Mouse (Mus musculus): ENCODE results near the gene Prkd3. TPM values are rescaled to one million over a fixed set of nuclear protein-coding genes. Genes with fewer than 3 reads are reported as not detected.

Gene Prkd3
- polyA plus RNA-seq, 1 experiment = 21.4 TPM

- TF ChIP-seq POLR2A (IDR thresholded peaks at IDR 0.05; ENCODE audit: borderline replicate concordance, extremely low read depth, insufficient read depth, insufficient read length, poor library complexity, severe bottlenecking) = no peak
- TF ChIP-seq CTCF (IDR thresholded peaks at IDR 0.05; ENCODE audit: borderline replicate concordance, extremely low read depth, insufficient read depth, insufficient read length) = no peak
- no peak for DNase-seq (ENCODE audit: low read depth)
Observed at GRCm38 (mm10) chr17:78999189-78999588, 21.4 kb downstream of the Prkd3 start.

DNA sequence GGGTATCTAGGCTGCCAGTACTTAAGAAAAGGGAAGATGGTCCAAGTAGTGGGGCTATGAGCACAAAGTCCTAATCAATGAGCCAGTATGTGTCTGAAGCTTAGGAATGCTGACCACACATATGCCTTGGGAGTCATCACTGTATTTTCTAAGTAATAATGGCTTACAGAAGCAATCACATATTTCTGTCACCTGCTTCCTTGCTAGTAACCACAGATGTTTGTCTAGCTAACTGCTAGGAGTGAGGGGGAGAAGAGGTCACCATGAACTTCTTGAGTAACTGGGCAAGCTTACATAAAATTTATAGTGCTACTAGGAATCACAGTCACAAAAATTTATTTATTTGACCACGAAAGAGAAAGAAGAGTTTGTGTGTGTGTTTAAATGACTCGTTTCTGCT lies 22.5 kb downstream of the Prkd3 start:
- DNase-seq (ENCODE audit: low read depth) = no peak
- TF ChIP-seq POLR2A (IDR thresholded peaks at IDR 0.05; ENCODE audit: borderline replicate concordance, extremely low read depth, insufficient read depth, insufficient read length, poor library complexity, severe bottlenecking) (no peak), CTCF (IDR thresholded peaks at IDR 0.05; ENCODE audit: borderline replicate concordance, extremely low read depth, insufficient read depth, insufficient read length) (no peak)

DNA sequence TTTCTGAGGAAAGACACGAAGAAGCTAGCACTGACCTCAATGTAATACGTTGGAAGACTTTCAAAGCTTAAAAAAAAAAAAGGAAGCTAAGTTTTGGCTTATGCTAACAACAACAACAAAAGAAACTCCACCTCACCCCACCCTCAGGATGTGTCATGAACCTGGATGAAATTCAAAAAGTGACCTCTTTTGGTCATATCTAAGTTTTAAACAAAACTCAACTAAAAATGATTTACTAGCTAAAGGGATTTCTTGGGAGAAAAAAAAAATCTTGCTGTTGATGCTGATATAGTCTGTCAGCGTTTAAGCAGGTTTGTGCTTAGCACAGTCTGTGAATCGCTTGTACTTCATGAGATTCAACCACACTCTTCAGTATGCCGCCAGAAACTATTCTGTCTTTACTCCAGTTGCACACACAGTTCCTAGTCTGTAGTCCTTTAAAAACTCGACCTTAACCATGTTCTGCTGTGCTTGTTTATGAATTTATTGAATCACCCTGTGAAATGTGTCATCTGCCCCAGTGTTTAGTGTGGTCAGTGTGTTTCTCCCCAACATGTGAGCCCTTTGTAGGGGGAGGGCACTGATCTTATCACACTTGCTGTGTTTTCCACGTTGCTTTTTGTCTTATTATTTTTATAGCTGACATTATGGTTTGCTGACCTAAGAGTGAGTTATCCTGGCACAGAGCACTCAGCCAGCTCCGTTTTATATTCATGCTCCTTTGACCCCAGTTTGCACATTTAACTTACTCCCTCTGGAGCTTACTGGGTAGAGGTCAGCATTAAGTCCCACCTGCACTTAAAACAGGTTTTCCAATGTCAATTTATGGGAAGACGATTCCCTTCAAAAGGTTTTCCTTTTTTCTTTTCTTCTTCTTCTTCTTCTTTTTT lies 25.4 kb downstream of the Prkd3 start:
- DNase-seq (ENCODE audit: low read depth) = no peak
- TF ChIP-seq CTCF (IDR thresholded peaks at IDR 0.05; ENCODE audit: borderline replicate concordance, extremely low read depth, insufficient read depth, insufficient read length) (no peak), POLR2A (IDR thresholded peaks at IDR 0.05; ENCODE audit: borderline replicate concordance, extremely low read depth, insufficient read depth, insufficient read length, poor library complexity, severe bottlenecking) (no peak)

- no peak for TF ChIP-seq POLR2A (IDR thresholded peaks at IDR 0.05; ENCODE audit: borderline replicate concordance, extremely low read depth, insufficient read depth, insufficient read length, poor library complexity, severe bottlenecking)
- no peak for TF ChIP-seq CTCF (IDR thresholded peaks at IDR 0.05; ENCODE audit: borderline replicate concordance, extremely low read depth, insufficient read depth, insufficient read length)
- no peak for DNase-seq (ENCODE audit: low read depth)
Observed at GRCm38 (mm10) chr17:78994382-78994781, 26.2 kb downstream of the Prkd3 start.

DNA sequence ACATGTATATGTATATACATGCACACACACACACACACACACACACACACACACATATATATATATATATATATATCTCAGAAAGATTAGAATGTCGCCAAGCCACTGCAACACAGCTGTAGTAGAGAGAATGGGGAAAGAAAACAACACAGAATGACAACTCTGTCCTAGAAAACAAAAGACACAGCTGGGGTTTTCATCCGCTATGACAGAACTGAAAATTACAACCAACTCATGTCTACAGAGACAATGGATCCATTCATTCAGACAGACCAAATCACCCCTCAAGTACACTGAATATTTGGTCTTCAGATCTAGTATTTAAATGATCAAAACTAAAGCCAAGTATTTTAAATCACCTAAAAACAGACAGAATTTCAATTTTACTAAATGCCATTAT lies 26.9 kb downstream of the Prkd3 start:
- TF ChIP-seq POLR2A (IDR thresholded peaks at IDR 0.05; ENCODE audit: borderline replicate concordance, extremely low read depth, insufficient read depth, insufficient read length, poor library complexity, severe bottlenecking) = no peak
- TF ChIP-seq CTCF (IDR thresholded peaks at IDR 0.05; ENCODE audit: borderline replicate concordance, extremely low read depth, insufficient read depth, insufficient read length) = no peak
- DNase-seq (ENCODE audit: low read depth) = peak; percentile 49

GRCm38 (mm10) chr17:78992303-78993027 lies 28.2 kb downstream of the Prkd3 start:
- DNase-seq (ENCODE audit: low read depth) = no peak
- TF ChIP-seq CTCF (IDR thresholded peaks at IDR 0.05; ENCODE audit: borderline replicate concordance, extremely low read depth, insufficient read depth, insufficient read length) (no peak), POLR2A (IDR thresholded peaks at IDR 0.05; ENCODE audit: borderline replicate concordance, extremely low read depth, insufficient read depth, insufficient read length, poor library complexity, severe bottlenecking) (no peak)

DNA sequence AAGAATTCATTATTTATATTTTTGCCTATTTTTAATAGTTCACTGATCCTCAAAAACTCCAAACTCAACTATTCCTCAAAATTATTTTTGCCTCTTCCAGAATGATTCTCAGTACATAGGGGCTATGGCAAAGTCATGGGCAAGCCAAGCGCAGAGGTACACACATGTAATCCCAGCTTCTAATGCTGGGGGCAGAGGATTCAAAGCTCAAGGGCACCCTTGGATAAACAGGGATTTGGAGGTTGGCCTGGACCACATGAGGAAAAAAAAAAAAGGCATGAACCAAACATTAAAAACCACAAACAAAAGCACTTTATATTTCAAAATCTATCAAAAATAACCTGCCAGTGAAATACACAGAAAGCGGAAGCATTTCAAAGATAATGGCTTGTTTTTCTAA lies 29.1 kb downstream of the Prkd3 start:
- TF ChIP-seq POLR2A (IDR thresholded peaks at IDR 0.05; ENCODE audit: borderline replicate concordance, extremely low read depth, insufficient read depth, insufficient read length, poor library complexity, severe bottlenecking) (no peak), CTCF (IDR thresholded peaks at IDR 0.05; ENCODE audit: borderline replicate concordance, extremely low read depth, insufficient read depth, insufficient read length) (no peak)
- DNase-seq (ENCODE audit: low read depth) = no peak

DNA sequence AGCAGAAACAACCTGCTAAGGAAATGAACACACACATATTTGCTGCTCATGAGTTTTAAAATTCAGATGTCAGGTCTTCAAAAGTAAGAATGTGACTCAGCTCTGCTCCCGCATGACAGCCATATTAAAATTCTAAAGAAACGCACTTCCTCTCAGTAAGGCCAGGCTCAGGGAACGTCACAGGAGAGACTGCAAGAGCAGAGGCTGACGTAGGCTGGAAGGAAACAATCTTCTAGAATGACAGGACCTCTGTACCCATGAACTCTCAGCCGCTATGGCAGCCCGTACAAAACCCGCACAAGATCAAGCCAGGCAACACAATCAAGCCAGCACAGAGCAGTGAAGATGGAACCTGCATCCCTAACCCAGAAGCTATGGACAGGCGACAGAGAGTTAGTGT lies 31.6 kb downstream of the Prkd3 start:
- no peak for TF ChIP-seq POLR2A (IDR thresholded peaks at IDR 0.05; ENCODE audit: borderline replicate concordance, extremely low read depth, insufficient read depth, insufficient read length, poor library complexity, severe bottlenecking)
- TF ChIP-seq CTCF (IDR thresholded peaks at IDR 0.05; ENCODE audit: borderline replicate concordance, extremely low read depth, insufficient read depth, insufficient read length) = no peak

DNA sequence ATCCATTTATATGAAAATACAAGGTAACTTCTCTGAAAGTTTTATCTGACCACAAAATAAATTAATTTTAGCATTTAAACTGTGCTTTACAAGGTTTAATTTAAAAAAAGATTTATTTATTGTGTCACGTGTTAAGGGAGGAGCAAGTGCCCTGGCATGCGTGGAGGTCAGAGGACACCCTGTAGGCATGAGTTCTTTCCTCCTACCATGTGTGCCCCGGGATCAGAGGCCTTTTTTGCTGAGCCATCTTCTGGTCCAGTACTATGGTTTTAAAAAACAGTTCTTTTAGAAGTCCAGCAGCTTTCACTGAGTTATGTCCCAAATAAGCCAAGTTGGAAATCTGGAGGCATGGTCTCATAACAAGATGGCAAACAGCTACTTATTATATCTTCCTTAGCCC lies 36.9 kb downstream of the Prkd3 start:
- DNase-seq (ENCODE audit: low read depth) = no peak
- TF ChIP-seq CTCF (IDR thresholded peaks at IDR 0.05; ENCODE audit: borderline replicate concordance, extremely low read depth, insufficient read depth, insufficient read length) = no peak
- no peak for TF ChIP-seq POLR2A (IDR thresholded peaks at IDR 0.05; ENCODE audit: borderline replicate concordance, extremely low read depth, insufficient read depth, insufficient read length, poor library complexity, severe bottlenecking)

More for the DNA sequence above, 31.6 kb downstream of the Prkd3 start:
- DNase-seq (ENCODE audit: low read depth) = no peak

DNA sequence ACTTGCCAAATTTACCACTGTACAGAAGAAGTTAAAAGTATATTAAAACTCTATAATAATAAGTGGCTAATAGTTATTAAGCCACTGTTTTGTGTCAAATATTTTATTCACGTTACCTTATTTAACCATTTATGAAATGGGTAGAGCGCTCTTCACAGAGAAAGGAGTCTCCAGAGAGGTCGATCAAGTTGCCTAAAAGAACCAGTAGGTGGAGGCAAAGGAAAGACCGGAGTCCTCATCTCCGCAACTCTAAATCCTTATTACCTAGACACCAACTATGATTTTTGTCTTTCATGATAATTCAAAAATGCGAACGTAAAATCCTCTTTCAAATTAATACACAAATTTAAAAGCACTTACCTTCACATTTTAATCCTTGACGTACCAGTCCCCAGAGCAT lies 37.5 kb downstream of the Prkd3 start:
- DNase-seq (ENCODE audit: low read depth) = no peak
- TF ChIP-seq POLR2A (IDR thresholded peaks at IDR 0.05; ENCODE audit: borderline replicate concordance, extremely low read depth, insufficient read depth, insufficient read length, poor library complexity, severe bottlenecking) (no peak), CTCF (IDR thresholded peaks at IDR 0.05; ENCODE audit: borderline replicate concordance, extremely low read depth, insufficient read depth, insufficient read length) (no peak)

GRCm38 (mm10) chr17:78968500-78968899 lies 52.1 kb downstream of the Prkd3 start:
- TF ChIP-seq CTCF (IDR thresholded peaks at IDR 0.05; ENCODE audit: borderline replicate concordance, extremely low read depth, insufficient read depth, insufficient read length) (no peak), POLR2A (IDR thresholded peaks at IDR 0.05; ENCODE audit: borderline replicate concordance, extremely low read depth, insufficient read depth, insufficient read length, poor library complexity, severe bottlenecking) (no peak)
- no peak for DNase-seq (ENCODE audit: low read depth)

All from brain, embryonic 14.5 days (tissue).